Mouse (Mus musculus) lung, embryonic 15.5 days (tissue): ENCODE data around the gene Srgn. TPM values are rescaled to one million over a fixed set of nuclear protein-coding genes. Genes with fewer than 3 reads are reported as not detected.
"Not testable (repeated sequence)": the region's sequence is repeated elsewhere in the genome, so short reads cannot be mapped to it uniquely, and the experiment has no call there.

Experiments used
- ATAC-seq: fragments of 200-750 bp; cut with Nextera tagmentation; 2 replicates; pipeline ENCODE4 v1.8.0; 2017; ENCODE audit warnings: moderate number of reproducible peaks, borderline replicate concordance; ENCODE audit not compliant: low FRiP score, low TSS enrichment; ENCODE audit errors: extremely low read depth
- H3K27ac ChIP-seq: fragments of 300-500 bp; sonication (generic); 2 replicates; pipeline ENCODE4 v1.5.1; 2015; ENCODE audit warnings: moderate library complexity, mild to moderate bottlenecking, inconsistent platforms
- H3K27me3 ChIP-seq: fragments of 300-500 bp; sonication (generic); 2 replicates; pipeline ENCODE4 v1.6.1; 2015; ENCODE audit warnings: inconsistent platforms
- H3K36me3 ChIP-seq: fragments of 300-500 bp; sonication (generic); 2 replicates; pipeline ENCODE4 v1.6.1; 2015; ENCODE audit warnings: inconsistent platforms
- H3K4me1 ChIP-seq: fragments of 300-500 bp; sonication (generic); 2 replicates; pipeline ENCODE4 v1.6.1; 2015; ENCODE audit warnings: inconsistent platforms
- H3K4me2 ChIP-seq: fragments of 300-500 bp; sonication (generic); 2 replicates; pipeline ENCODE4 v1.6.1; 2015; ENCODE audit warnings: inconsistent platforms, mild to moderate bottlenecking, moderate library complexity
- H3K4me3 ChIP-seq: fragments of 300-500 bp; sonication (generic); 2 replicates; pipeline ENCODE4 v1.5.1; 2015; ENCODE audit warnings: mild to moderate bottlenecking, inconsistent platforms
- H3K9ac ChIP-seq: fragments of 300-500 bp; sonication (generic); 2 replicates; pipeline ENCODE4 v1.6.1; 2015; ENCODE audit warnings: inconsistent platforms
- H3K9me3 ChIP-seq: fragments of 300-500 bp; sonication (generic); 2 replicates; pipeline ENCODE4 v1.6.1; 2016; ENCODE audit warnings: inconsistent platforms
- WGBS: fragments of 180-500 bp; shearing (Covaris S2); methylation state at CpG from one replicate; pipeline ENCODE4 v1.1.7; 2015; 5-methylcytosine and 5-hydroxymethylcytosine counted together
- polyA plus RNA-seq: library from polyadenylated mRNA; unstranded; fragments of >200 nt; fragmentation: Nextera tagmentation; extraction: Ambion mirVana; gene quantifications from 2 replicates; pipeline ENCODE4 v1.2.1, GENCODE M21; 2015

Srgn gene
- polyA plus RNA-seq, 1 experiment from 2014 or later: 50.5 TPM

DNA sequence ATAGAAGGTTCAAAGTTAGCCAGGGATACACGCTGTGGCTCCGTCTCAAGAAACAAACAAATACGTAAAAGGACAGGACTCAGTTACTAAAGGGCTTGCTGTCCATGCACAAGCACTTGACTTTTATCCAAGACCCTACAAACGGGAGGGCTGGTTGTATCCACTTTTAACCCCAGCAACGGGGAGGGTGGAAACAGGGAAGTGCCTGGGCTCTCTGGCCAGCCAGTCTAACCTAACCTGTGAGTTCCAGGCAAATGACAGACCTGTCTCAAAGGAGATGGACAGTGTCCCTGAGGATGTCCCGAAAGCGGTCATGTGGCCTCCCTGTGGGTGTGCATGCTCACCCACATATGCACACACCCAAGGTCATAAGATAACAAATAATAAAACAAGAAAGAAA is 25.3 kb downstream of the Srgn start:
- H3K36me3 ChIP-seq: no peaks in the 10 kb centered on the region
- H3K9ac ChIP-seq: no peak overlapping the region
- ATAC-seq: no peak
- no peak overlapping the region for H3K4me2 ChIP-seq
- no peaks in the 10 kb centered on the region for H3K4me1 ChIP-seq
- H3K9me3 ChIP-seq: no peaks in the 10 kb centered on the region
- H3K27ac ChIP-seq: no peak overlapping the region
- 70% methylated on average over 7 of the region's 7 CpGs for WGBS
- no peaks in the 10 kb centered on the region; the same call in 1 of the 2 replicates for H3K27me3 ChIP-seq
- H3K4me3 ChIP-seq: no peak overlapping the region

DNA sequence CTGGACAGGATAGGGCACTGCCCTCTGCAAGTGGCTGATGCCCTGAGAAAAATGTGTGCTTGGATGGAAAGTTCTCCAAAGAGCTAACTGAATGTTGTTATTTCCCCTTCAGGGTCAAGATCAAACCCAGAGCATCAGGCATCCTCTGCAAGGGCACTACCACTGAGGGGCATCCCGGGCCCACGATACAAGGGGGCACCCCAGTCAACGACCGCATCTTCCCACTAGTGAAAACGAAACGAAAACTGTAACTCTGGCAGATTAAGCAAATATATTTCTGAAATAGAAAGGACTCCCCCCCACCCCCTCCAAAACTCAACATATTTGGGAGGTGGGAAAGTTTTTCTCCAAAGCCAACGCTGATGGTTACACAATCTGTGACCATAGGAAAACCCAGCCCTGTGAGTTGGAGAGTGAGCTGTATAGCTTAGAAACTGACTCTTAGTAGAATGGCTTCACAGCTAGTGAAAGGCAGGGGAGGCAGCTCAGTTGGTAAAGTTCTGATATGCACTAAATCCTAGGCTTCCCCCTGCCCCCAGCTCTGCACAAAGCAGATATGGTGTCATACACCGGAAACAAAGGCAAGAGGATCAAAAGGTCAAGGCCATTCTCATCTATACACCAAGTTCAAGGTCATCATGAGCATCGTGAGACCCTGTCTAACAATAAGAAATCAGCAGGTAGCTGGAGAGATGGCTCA is 26.2 kb downstream of the Srgn start:
- ATAC-seq: no peak
- Histone ChIP-seq H3K4me2 (no peak overlapping the region), H3K4me3 (no peak overlapping the region), H3K36me3 (no peaks in the 10 kb centered on the region), H3K4me1 (no peaks in the 10 kb centered on the region), H3K9ac (no peak overlapping the region), H3K27ac (no peak overlapping the region), H3K27me3 (no peaks in the 10 kb centered on the region), H3K9me3 (no peaks in the 10 kb centered on the region)
- 81% methylated on average over 9 of the region's 9 CpGs for WGBS

DNA sequence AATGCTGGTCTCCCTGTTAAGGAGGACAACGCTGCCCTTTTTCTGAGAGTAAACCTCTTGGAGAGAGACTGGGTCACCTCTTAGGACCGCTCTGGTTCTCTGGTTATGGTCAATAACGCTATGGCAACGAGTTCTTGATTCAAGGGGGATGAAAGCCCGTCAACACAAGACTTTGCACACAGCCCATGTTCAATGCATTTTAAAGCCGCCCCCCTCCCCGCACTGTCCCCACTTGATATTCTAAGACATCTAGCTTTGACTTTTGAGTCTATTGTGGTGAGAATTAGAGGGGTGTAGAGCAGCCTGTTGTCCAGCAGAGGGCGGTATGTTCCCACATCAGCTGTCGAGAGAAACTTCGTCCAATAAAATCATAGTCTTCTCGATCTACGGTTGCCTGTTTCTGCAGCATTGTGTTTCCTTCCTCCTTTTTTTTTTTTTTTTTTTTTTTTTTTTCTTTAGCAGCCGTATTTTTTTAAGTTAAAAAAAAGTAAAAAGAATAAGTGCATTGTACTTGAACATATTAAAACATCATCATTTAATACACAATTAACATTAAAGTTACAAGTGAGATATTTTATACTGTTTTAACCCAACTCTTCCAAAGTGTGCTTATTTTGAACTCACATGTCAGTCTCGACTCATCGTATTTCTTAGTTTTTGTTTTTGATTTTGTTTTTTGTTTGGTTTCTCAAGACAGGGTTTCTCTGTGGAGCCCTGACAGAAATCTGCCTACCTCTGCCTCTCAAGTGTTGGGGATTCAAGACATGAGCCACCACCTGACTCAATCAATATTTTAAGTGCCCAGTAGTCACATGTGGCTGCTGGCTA is 26.9 kb downstream of the Srgn start:
- Histone ChIP-seq H3K36me3 (no peaks in the 10 kb centered on the region), H3K27me3 (no peaks in the 10 kb centered on the region), H3K27ac (no peak overlapping the region), H3K9ac (no peak overlapping the region), H3K4me1 (no peaks in the 10 kb centered on the region), H3K4me2 (no peak overlapping the region), H3K4me3 (no peak overlapping the region), H3K9me3 (no peaks in the 10 kb centered on the region)
- ATAC-seq: no peak
- 22% methylated on average over 15 of the region's 15 CpGs for WGBS

DNA sequence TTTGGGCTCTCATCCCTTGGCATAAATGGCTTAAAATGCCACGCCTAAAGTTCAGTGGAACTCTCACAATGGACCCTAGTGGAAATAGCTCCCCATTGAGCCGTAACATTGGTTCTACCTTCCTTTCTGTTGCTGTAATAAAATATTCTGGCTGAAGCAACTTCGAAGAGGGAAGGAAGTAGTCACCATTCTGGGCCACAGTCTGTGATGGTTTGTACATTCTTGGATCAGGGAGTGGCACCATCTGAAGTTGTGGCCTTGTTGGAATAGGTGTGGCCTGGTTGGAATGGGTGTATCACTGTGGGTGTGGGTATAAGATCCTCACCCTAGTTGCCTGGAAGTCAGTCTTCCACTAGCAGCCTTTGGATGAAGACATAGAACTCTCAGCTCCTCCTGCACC is 35.6 kb downstream of the Srgn start:
- H3K9me3 ChIP-seq, H3K4me2 ChIP-seq, ATAC-seq, H3K36me3 ChIP-seq, H3K27me3 ChIP-seq, H3K4me1 ChIP-seq, H3K27ac ChIP-seq, H3K9ac ChIP-seq, H3K4me3 ChIP-seq: not testable (repeated sequence)
- 80% methylated on average over 3 of the region's 3 CpGs for WGBS

DNA sequence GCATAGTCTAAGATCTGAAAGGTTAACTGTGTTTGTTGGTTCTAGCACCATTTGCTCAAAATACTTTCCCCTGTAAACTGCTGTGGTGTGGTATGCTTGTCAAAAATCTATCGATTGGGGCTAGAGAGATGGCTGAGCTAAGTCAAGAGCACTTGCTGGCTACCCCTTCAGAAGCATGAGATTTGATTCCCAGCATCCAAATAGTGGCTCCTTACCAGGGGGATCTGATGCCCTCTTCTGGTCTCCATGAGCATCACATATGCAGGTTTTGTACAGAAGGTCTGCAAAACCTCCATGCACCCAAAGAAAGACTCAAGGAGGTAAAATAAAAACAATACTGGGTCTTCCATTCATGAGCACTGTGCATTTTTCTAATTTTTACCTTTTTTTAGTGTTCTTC is 39.0 kb downstream of the Srgn start:
- no peaks in the 10 kb centered on the region for H3K27me3 ChIP-seq
- ATAC-seq: no peak
- H3K9ac ChIP-seq: no peak overlapping the region
- H3K4me2 ChIP-seq: no peak overlapping the region
- no peaks in the 10 kb centered on the region for H3K36me3 ChIP-seq
- H3K4me1 ChIP-seq: peaks cover 16% of the 10 kb centered on the region; the same call in 1 of the 2 replicates
- no peak overlapping the region for H3K4me3 ChIP-seq
- no peak overlapping the region for H3K27ac ChIP-seq
- WGBS: 12% methylated on average over 1 of the region's 1 CpGs
- no peaks in the 10 kb centered on the region for H3K9me3 ChIP-seq

GRCm38 (mm10) chr10:62486618-62487415 is 40.4 kb downstream of the Srgn start, which contains the start of gene Vps26a:
Gene Vps26a (minus strand): TSS chr10:62486805.
- peak within 1 kb of the TSS; percentile 67 for H3K4me2 ChIP-seq
- no peaks in the 10 kb centered on the region for H3K27me3 ChIP-seq
- peaks cover 16% of the 10 kb centered on the region; the same call in 1 of the 2 replicates for H3K4me1 ChIP-seq
- under 1% methylated on average over 58 of the region's 59 CpGs for WGBS
- H3K4me3 ChIP-seq: peak within 1 kb of the TSS; percentile 73
- H3K27ac ChIP-seq: peak within 1 kb of the TSS; percentile 93
- no peaks in the 10 kb centered on the region for H3K36me3 ChIP-seq
- ATAC-seq: peak; percentile 91
- no peaks in the 10 kb centered on the region for H3K9me3 ChIP-seq
- H3K9ac ChIP-seq: peak within 1 kb of the TSS; percentile 65

GRCm38 (mm10) chr10:62485878-62486582 is 41.2 kb downstream of the Srgn start:
- peak; percentile 75 for ATAC-seq
- WGBS: under 1% methylated on average over 48 of the region's 48 CpGs
- no peaks in the 10 kb centered on the region for H3K27me3 ChIP-seq
- H3K27ac ChIP-seq: peak overlapping the region; percentile 65
- peak overlapping the region; percentile 67 for H3K4me2 ChIP-seq
- H3K36me3 ChIP-seq: no peaks in the 10 kb centered on the region
- H3K9ac ChIP-seq: peak overlapping the region; percentile 65
- peak overlapping the region; percentile 73 for H3K4me3 ChIP-seq
- peaks cover 16% of the 10 kb centered on the region; the same call in 1 of the 2 replicates for H3K4me1 ChIP-seq
- no peaks in the 10 kb centered on the region for H3K9me3 ChIP-seq

DNA sequence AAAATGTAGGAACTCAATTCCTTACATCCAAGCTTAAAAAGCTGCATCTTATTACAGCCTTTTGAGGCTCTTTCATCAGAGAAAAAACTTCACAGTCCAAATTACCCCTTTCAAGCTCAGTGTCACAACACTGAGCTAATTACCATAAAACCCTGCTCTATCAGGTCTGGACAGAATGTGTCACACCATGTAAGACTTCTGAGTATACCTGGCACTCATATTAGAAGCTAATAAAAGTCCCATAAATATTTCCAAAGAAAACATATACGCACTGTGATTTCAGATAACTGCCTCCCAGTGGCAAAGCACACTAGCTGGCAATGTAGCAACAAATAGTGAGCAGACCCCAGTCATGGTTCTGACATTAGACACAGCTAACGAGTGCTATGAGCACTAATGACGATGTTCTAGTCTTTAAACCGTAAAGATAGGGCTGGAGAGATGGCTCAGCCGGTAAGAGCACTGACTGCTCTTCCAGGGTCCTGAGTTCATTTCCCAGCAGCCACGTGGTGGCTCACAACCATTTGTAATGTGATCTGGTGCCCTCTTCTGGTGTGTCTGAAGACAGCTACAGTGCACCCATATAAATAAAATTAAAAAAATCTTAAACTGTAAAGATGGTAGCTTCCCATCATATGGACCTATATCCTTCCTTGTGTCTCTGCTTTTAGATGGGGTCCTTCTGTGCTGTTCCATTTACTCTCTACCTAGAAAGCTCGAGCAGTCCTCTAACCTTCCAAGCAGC is 46.0 kb downstream of the Srgn start:
- Histone ChIP-seq H3K9me3 (no peaks in the 10 kb centered on the region), H3K36me3 (no peaks in the 10 kb centered on the region), H3K4me2 (no peak overlapping the region), H3K4me3 (no peak overlapping the region), H3K4me1 (peaks cover 6% of the 10 kb centered on the region; the same call in 1 of the 2 replicates), H3K9ac (no peak overlapping the region), H3K27me3 (no peaks in the 10 kb centered on the region), H3K27ac (no peak overlapping the region)
- ATAC-seq: no peak
- 64% methylated on average over 7 of the region's 7 CpGs for WGBS

GRCm38 (mm10) chr10:62476980-62477379 is 50.3 kb downstream of the Srgn start:
- H3K36me3 ChIP-seq: no peaks in the 10 kb centered on the region
- no peak overlapping the region for H3K9ac ChIP-seq
- no peak overlapping the region for H3K27ac ChIP-seq
- H3K4me2 ChIP-seq: no peak overlapping the region
- ATAC-seq: no peak
- no peaks in the 10 kb centered on the region for H3K4me1 ChIP-seq
- WGBS: 79% methylated on average over 2 of the region's 2 CpGs
- no peaks in the 10 kb centered on the region for H3K27me3 ChIP-seq
- no peak overlapping the region for H3K4me3 ChIP-seq
- H3K9me3 ChIP-seq: no peaks in the 10 kb centered on the region

GRCm38 (mm10) chr10:62474944-62475343 is 52.3 kb downstream of the Srgn start:
- Histone ChIP-seq H3K27ac (no peak overlapping the region), H3K4me3 (no peak overlapping the region), H3K27me3 (no peaks in the 10 kb centered on the region), H3K4me1 (no peaks in the 10 kb centered on the region), H3K9me3 (no peaks in the 10 kb centered on the region), H3K36me3 (no peaks in the 10 kb centered on the region), H3K9ac (no peak overlapping the region), H3K4me2 (no peak overlapping the region)
- ATAC-seq: no peak
- WGBS: 90% methylated on average over 10 of the region's 10 CpGs

DNA sequence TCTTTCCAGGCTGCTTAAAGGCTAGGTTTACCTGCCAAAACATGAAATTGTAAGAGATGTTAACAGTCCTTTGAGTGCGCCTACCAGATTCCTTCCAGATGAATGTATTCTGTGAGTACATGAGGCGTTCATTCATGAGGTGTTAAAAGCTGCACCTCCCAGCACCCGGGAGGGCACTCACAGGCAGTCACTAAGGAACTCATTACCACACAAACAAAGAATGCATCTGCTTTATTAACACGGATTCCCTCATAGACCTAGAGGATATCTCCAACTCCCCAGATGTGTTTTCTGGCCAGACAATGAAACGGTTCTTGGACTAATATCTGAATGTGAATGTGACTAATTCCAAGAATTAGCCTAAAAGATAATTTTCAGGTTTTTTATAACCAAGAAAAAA is 56.1 kb downstream of the Srgn start:
- WGBS: 70% methylated on average over 5 of the region's 5 CpGs
- no peak overlapping the region for H3K27ac ChIP-seq
- H3K9ac ChIP-seq: no peak overlapping the region
- H3K4me1 ChIP-seq: no peaks in the 10 kb centered on the region
- ATAC-seq: no peak
- 0 out of 2 replicates have a peak, but pooled peaks cover under 1% of the 10 kb centered on the region for H3K36me3 ChIP-seq
- no peak overlapping the region for H3K4me2 ChIP-seq
- H3K4me3 ChIP-seq: no peak overlapping the region
- H3K27me3 ChIP-seq: no peaks in the 10 kb centered on the region
- H3K9me3 ChIP-seq: no peaks in the 10 kb centered on the region
